Mouse (Mus musculus) regulatory T cell (primary cell): Measurements from ENCODE around the gene Idh1.

Experiments used
- in situ Hi-C: fragments of 300-600 bp; cut with MboI, MseI; formaldehyde crosslinking; loops from one replicate; pipeline ENCODE4 v1.15.1; 2025; ENCODE audit warnings: high pct_unique_total_duplicates

The Idh1 gene

DNA sequence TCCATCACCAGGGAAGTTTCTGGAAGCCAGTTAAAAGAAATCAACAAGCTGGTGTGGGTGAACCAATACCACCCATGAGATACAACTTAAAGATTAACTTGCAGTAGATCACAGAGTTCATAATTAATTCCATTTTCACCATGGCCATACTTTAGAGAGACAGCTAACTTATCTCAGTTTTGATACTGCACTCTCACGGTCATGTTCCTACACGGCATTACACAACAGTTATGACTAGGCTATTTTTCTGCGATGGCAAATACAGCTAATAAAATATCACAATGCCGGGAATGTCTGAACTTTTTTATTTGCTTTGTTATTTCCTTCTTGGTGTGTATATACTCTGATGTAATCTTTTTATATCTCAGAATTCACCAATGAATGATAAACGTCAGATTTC is 9.4 kb downstream of the Idh1 start:
- in situ Hi-C loops, result no loop called here

DNA sequence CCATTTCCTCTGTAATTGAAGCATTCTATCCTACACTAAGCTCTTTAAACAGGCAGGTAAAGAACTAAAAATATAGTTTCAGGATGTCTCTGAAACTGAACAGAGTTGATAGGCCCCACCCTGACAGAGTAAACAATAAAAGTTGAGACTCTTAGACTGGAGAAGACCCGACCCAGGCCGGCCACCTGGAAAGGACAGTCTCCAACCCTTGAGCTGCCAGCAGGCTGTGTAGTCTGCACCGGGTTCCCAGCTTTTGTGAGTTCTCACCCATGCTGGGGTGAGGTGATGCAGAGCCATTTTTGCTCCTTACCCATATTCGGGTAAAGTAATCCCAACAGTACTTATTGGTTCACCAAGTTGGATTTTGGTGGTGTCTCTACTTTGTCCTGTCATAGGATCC is 10.1 kb downstream of the Idh1 start:
- in situ Hi-C loops, result no loop called here

DNA sequence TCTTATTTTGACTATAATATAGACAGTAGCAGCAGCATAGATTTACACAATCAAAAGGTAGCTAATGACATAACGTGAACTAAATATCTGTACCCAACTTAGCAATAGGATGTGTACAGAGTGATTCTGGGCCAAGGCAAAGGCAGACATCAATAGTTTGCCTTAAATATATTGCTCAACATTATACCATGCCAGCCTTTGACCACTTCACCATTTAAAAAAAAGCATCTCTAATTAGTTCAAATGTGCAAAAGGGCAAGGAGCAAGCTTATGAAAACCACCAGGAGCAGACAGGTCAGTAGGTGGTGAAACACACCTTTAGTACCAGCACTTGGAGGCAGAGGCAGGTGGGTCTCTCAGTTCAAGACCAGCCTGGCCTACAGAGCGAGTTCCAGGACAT is 12.6 kb downstream of the Idh1 start:
- in situ Hi-C loops, result no loop called here

DNA sequence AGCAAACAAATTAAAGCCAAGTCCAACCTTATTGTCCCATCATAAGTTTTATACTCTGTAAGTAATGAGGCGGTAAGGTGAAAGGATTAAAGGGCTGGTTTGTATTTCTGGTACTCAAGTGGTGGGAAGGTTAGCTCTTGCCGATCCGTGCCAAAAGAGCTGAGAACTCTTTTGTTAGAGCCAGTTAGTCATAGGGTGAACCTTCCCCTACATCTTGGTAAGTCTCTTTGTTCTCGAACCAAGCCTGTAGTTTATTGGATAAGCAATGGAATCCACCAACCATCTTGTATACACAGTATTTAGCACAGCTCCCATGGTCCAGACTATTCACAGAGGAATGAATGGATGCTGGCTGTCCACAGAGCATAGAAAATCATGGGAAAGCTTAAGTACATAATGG is 14.7 kb downstream of the Idh1 start:
- in situ Hi-C loops, result no loop called here

DNA sequence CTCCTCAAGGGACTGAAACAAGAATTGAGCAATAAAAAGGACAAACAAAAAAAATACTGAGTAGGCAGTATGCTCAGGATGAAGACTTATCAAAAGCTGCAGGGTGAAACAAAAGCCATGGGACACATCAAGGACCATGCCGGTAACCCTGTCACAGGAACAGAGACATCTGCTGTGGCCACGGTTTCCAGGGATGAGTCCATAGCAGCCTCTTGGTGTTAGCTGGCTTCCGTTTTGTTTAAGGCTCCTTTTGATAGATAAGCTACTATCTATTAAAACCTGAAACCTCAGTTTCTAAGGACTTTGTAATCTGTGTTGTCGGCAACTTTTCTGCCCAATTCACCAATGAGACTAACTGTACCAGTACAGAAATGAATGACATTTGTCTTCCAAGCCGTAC is 16.4 kb downstream of the Idh1 start:
- in situ Hi-C loops, result no loop called here

DNA sequence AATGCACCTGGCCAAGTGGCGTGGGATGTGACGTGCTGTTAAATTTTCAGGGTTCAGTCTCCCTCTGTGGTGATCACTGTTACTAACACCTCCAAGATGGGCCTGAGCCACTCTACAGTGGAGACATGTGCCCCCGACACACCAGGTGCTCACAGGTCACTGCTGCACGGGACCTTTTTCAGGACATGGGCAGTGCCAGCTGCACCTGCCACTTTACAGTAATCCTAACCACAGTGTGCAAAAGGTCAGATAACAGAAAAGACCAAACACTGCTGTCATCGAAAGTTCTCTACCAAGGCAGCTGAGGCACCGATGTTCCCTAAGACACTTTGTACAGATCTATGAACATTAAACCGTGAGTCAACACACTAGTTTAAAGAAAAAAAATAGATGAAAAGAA is 16.8 kb downstream of the Idh1 start:
- in situ Hi-C loops, result no loop called here

DNA sequence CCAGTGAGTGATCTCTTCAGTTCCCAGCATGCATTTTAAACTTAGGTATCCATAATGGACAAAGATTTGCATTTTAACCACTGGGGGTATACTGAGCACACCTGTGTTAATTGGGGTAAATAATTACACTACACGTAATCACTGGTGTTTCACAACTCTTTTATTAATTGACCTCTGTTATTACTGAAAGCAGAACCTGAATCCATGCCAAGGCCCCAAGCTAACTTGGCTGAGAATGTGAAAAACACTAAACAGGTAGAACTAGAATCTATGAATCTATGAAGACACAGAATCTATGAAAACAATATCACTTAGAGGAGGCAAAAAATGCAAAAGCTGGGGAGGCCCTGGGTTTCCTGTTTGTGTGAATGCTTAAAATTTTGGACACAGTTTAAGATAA is 18.8 kb downstream of the Idh1 start:
- in situ Hi-C loops, result no loop called here

DNA sequence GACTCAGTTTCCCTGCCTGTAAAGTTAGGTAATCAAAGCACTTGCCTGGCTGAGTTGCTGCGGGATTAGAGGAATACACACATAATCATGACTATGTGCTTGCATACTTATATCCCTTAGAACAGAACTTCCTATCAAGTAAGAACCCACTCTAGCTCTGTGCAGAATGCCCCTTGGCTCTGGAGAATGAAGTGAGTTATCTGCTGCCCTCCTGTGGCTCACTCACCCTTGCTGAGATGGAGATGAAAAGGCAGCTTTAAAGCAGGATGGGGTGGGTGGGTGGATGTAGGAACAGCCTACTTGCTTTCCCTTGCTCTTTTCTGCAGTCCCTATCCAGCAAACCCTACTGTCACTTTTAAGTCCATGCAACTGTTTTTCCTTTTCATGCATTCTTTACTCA is 24.1 kb downstream of the Idh1 start:
- in situ Hi-C loops, result no loop called here

DNA sequence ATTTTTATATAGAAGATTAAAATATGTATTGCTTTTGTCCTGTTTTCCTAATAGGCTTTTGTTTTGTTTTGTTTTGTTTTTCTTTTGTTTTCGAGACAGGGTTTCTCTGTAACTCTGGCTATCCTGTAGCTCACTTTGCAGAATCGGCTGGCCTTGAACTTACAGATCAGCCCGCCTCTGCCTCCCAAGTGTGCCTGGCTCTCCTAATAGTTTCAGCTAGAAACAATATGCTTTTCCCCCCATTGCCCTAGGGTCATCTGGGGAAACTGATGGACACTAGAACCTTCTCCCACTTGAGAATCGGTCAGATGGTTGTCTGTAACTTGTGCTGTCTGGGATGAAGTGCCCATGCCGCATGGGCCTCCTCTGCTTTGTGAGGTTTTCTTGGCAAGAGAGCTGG is 30.2 kb downstream of the Idh1 start:
- in situ Hi-C loops, result no loop called here

DNA sequence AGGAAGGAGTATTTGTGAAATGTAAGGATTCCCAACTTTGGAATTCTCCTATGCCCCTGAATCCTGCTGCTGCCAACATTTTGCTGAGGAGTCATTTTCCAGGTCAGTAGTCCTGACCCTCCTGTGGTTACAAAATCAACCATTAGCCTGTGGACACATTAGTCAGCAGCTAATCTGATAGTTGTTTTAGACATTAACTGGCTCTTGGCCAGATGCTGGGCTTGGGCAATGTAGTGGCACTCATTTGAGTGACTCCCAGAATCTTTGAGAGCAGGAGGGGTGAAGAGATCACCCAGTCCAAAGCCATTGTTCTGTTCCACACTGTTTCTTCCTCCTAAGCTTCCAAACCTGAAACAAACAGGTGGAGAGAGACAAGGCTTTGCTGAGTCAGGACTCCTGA is 31.5 kb downstream of the Idh1 start:
- in situ Hi-C loops, result no loop called here

DNA sequence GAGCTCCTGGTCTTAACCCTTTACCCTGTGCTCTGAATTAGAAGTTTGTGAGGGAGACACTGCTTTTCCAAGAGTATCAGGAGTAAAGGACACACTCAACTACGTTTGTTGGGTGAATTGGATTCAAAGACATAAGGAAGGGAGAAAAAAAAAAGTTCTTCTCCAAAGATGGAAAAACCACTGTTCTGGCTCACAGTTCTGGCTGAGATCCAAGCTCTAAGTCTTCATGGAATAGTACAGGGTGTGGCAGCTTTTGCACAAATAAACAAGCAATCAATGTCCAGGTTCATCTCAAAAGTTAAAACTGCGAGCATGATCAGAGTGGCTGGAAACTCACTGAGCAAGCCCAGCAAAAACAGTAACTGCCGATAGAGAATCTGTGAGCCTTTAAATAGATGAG is 38.3 kb downstream of the Idh1 start:
- in situ Hi-C loops, result no loop called here

DNA sequence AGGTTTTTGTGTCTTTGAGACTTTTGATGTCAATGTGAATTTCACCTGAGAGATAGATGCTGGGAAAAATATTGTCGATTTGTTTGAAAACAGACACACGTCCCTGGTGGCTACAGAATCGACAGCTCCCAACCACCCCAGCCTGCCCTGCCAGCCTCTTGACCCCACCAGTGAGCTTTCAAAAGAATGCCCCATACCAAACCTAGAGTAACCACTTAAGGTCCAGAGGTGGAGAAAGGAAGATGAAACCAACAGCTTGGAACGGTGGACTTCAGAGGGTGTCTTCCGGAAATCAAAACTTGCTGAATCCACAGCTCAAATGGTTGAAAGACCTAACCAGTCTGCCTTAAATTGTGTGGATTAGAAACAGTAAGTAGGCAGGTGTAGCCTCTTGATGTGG is 39.0 kb downstream of the Idh1 start:
- in situ Hi-C loops, result no loop called here

DNA sequence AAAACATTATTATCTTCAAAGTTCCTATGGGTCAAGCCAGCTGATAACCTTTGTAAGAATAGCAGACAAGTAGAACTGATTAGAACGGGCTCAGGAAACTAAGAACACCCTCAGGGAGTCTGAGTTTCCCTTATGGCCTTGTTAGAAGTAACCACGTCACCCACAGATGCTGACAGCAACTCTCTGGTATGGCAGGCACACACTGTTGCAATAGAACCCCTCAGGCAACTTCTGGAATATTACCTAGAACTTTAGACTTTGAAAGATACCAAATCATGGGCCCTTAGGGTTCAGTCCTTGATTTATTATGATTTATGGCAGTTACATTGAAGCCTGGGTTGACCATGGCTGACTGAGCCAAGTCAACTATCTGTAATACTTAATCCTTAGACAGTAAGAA is 39.7 kb downstream of the Idh1 start:
- in situ Hi-C loops, result no loop called here

DNA sequence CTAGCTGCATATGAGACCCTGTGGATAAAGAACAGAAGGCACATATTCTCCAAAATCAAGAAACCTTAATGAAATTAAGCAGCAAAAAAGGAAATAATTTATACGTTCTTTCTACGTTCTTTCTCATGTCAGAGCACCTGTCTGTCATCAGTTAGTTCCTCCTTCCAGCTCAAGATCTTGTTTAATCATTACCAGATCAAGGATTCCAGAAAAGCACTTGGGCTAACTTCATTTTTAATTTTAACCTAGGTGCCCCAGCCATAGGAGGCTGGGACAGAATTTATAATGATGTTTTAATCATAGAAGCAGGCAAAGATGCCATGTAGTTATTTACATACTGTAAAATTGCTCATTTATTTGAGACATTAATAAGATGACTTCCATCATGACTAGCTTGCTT is 41.5 kb downstream of the Idh1 start:
- in situ Hi-C loops, result no loop called here

DNA sequence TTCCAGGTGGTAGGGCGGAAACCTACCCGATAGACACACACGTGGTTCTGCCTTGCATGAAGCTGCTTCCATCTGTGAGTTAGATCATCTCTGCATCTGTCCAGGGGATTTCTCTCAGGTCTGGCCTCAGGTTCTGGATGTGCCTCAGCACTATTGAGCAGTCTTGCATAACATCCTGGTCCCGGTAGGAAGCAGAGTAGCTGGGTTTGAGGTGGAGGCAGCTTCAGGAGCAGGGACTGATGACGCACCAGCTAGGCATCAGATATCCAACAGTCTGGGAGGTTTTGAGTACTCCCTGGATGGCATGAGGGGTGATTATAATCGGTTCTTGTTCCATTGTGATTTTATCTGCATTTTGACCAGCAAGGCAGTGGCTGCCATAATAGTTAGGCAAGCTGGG is 48.7 kb downstream of the Idh1 start:
- in situ Hi-C loops, result no loop called here

DNA sequence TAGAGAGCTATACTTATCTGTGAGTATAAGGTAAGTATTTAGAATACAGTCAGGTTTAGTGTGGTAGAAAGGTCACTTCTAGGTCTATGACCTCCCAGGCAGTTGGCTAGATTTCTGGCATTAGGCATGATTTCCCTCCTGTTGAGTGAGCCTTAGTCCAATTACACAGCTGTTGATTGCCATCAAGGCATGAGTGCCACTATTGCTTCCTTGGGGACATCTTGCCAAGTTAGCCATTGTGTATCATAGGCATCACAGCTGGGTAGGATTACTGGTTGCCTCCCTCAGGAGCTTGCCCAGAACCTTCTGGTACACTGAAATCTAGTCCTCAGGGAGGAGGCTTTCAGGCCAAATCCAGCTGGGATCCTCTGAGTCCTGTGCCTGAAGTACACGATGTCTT is 53.5 kb downstream of the Idh1 start:
- in situ Hi-C loops, result no loop called here

DNA sequence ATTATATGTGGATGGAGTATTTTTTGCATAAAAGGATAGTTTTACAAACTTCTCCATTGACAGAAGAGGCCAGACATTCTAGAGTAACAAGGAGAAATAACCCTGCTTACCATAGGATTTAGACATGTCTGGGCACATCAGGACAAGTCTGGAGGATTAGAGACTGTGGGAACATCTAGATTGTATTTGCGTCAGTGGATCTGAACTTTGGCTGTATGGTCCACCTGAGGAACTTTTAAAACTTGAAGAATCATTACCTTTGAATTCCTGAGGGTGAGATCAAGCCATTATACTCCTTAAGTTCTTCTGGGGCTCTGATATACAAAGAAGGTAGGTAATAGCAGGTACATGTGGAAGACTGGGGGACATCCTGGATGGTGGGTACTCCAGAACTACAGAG is 54.6 kb downstream of the Idh1 start:
- in situ Hi-C loops, result no loop called here

DNA sequence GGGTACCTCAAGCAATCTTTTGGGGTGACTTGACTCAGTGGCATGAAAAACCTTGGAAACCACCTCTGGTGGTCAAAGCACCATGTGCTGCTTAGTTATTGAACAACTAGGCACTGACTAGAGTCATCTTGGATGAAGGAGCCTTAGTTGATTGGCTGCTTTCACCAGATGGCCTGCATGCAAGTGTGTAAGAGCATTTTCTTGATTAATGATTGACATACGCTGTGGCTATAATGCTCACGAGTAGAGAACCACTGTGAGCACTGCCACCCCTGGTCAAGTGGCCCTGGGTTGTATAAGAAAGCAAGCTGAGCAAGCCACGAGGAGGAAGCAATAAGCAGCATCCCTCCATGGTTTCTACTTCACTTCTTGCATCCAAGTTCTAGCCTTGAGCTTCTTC is 56.1 kb downstream of the Idh1 start:
- in situ Hi-C loops, result no loop called here

DNA sequence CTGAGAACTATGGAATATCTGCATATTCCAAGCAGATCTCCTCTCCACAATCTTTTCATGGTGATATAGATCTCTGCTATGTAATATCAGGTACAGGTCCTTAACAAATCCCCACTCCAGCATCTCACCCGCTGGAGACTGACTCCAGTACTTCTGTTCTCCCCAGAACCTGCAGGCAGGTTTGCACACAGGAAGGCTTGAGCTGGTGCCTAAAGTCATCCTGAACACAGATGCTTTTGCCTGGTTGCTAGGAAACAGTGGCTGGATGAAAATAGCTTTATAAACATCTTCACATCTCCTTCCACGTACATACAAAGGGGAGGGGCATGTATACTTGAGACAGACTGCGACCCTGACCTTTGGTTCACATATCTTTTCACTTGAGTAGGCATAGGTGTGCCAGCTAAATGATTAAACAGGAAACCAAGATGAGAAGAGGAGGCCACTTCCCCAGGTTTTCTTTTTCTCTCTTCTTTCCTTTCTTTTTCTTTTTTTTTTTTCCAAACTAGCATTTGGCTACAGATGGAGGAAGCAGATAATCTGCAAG is 56.6 kb downstream of the Idh1 start:
- in situ Hi-C loops, result no loop called here

DNA sequence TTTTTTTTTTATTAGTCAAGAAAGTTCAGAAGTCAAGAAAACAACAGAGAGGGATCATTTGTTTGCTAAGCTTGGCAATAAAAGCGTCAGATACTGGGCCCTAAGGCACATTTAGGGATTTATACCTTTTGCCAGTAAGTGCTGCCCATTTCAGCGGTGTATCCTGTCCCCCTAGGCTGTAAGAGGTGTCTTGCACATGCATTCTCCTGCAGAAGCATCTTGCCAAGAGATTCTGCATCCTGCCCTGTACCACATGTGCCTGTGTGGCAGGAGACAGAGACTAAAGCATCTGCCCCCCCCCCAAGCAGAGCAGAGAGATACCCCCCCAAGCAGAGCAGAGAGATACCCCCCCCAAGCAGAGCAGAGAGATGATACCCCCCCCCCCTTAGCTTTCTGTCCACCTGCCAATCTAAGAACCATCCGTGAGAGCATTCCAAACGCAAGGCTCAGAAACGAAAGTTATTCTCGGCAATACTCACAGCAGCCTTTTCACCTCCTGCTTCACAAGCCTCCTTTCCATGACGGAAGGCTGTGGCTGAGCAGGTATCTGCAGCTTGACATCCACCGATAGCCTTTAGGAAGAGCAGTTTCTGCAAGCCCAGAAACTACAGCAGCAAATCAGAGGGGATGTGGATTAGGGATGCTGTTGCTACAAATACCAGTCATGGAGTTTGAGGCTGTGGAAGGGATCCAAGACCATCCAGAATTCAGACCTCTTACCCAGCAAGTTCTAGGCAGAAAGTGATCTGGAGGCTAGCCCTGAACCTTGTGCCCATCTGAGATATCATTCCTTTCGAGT is 63.5 kb downstream of the Idh1 start, which contains the start of gene D630023F18Rik:
D630023F18Rik (minus strand) TSS at position 641 of the 799 bp plus-strand sequence.
- in situ Hi-C loops, result no loop called here

DNA sequence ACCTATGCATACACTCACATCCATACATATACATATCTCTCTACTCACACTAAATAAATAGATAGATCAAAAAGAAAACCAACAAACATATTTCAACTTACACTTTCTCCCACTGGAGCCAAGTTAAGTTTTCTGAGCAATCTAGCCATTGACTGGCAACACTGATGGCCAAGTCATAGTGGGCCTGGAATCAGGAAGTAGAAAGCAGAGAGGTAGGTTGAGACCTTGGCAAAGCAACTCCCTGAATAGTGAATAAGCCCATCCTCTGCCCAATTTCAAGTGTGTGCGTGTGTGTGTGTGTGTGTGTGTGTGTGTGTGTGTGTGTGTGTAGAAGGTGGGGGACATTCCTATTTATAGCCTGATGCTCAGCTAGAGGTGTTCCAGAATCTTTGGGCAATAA is 66.9 kb downstream of the Idh1 start, which contains the start of gene Gm28845:
Gm28845 (minus strand) TSS at position 121 of the 400 bp plus-strand sequence.
- in situ Hi-C loops, result no loop called here

DNA sequence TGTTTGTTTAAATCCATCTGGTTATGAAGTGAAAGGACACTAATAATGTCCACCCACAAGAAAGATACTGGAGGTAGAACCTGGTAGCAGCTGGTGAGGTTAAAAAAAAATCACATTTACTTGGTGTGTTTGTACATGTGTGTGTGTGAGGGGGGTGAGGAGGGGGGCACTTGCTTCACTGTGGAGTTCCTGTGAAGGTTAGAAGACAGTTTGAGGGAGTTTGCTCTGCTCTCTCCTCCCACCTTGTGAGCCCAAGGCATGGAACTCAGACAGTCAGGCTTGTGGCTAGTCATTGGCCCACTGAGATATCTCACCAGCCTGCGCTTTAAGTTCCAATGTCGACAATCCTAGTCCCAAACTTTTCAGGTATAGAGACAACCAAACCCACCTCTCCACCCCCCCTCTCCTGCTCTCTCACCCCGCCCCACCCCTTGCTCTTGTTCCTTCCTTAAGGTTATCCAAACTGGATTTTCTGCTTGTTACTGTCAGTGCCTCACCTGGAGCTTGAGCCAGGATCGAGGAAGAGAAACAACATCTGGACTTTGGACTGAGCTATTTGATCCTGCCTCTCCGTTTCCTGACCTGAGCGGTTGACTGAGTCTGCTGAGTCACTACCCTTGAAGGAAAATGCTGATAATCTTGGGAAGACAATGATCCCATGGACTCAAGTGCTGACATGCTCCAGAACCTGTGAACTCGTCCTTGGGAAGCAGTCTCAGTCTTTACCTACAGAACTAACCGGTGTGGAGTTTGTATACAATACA is 68.0 kb downstream of the Idh1 start:
- in situ Hi-C loops, result no loop called here
